Mouse (Mus musculus) left cerebral cortex, adult 2 months (tissue): ENCODE results near the gene Exosc6. TPM values are rescaled to one million over a fixed set of nuclear protein-coding genes. Genes with fewer than 3 reads are reported as not detected.
"Not testable (repeated sequence)": the region's sequence is repeated elsewhere in the genome, so short reads cannot be mapped to it uniquely, and the experiment has no call there.

Experiments
- DNase-seq, 2 experiments: peaks; one replicate each; pipeline ENCODE4 v3.0.0; 2021 to 2022; ENCODE audit warnings: low spot score in 2 of 2, mixed read lengths in 1 of 2; ENCODE audit errors: extremely low spot score in 1 of 2
- H3K27ac ChIP-seq: fragments of 200-600 bp; 2 replicates; pipeline ENCODE4 v1.8.1; 2022
- H3K4me3 ChIP-seq: fragments of 200-600 bp; 2 replicates; pipeline ENCODE4 v1.8.1; 2022
- CTCF ChIP-seq: fragments of 200-600 bp; IDR thresholded peaks from 2 replicates; pipeline ENCODE4 v1.8.1; 2022; ENCODE audit warnings: antibody characterized with exemption, mild to moderate bottlenecking, moderate library complexity
- intact Hi-C: fragments of 180-260 bp; cut with DNase I; formaldehyde crosslinking; loops from one replicate; pipeline ENCODE4 v1.15.1; 2025
- total RNA-seq, 2 experiments: library from RNA; stranded (reverse); gene quantifications; 2 replicates each; pipeline ENCODE4 v1.2.3; 2021

Gene Exosc6
- total RNA-seq, 2 experiments from 2014 or later = not detected

- no peak for TF ChIP-seq CTCF
- DNase-seq = no peak
- intact Hi-C loops = no loop called here
- Histone ChIP-seq H3K27ac (no peak overlapping the region), H3K4me3 (no peak overlapping the region)
Measured at GRCm38 (mm10) chr8:111062893-111063292, 6.8 kb downstream of the Exosc6 start.

GRCm38 (mm10) chr8:111066308-111066707 is 10.2 kb downstream of the Exosc6 start:
- Histone ChIP-seq H3K4me3 (no peak overlapping the region), H3K27ac (no peak overlapping the region)
- no peak for DNase-seq
- intact Hi-C loops = no loop called here
- no peak for TF ChIP-seq CTCF

- Histone ChIP-seq H3K4me3 (no peak overlapping the region), H3K27ac (no peak overlapping the region)
- intact Hi-C loops = no loop called here
- no peak for TF ChIP-seq CTCF
- no peak for DNase-seq
Measured at GRCm38 (mm10) chr8:111067439-111067838, 11.3 kb downstream of the Exosc6 start.

- H3K4me3 ChIP-seq, intact Hi-C loops, H3K27ac ChIP-seq, DNase-seq: not testable (repeated sequence)
Measured at GRCm38 (mm10) chr8:111068660-111069059, 12.5 kb downstream of the Exosc6 start.

GRCm38 (mm10) chr8:111075926-111076325 is 19.8 kb downstream of the Exosc6 start:
- intact Hi-C loops = no loop called here
- H3K4me3 ChIP-seq = no peak overlapping the region
- no peak for TF ChIP-seq CTCF
- DNase-seq = peak in 1 of 2 experiments; percentile 67
- H3K27ac ChIP-seq = no peak overlapping the region

GRCm38 (mm10) chr8:111079461-111079860 is 23.3 kb downstream of the Exosc6 start:
- intact Hi-C loops = no loop called here
- DNase-seq = no peak
- H3K27ac ChIP-seq = no peak overlapping the region
- TF ChIP-seq CTCF = no peak
- H3K4me3 ChIP-seq = no peak overlapping the region

- intact Hi-C loops = no loop called here
- Histone ChIP-seq H3K4me3 (no peak overlapping the region), H3K27ac (no peak overlapping the region)
- DNase-seq = no peak
- peak; percentile 21; the same call in 1 of the 2 replicates for TF ChIP-seq CTCF
Measured at GRCm38 (mm10) chr8:111079861-111080271, 23.7 kb downstream of the Exosc6 start.

- no peak for DNase-seq
- Histone ChIP-seq H3K27ac (no peak overlapping the region), H3K4me3 (no peak overlapping the region)
- TF ChIP-seq CTCF = no peak
- intact Hi-C loops = no loop called here
Measured at GRCm38 (mm10) chr8:111081580-111082258, 25.6 kb downstream of the Exosc6 start.

GRCm38 (mm10) chr8:111083936-111084335 is 27.8 kb downstream of the Exosc6 start:
- H3K27ac ChIP-seq, intact Hi-C loops, DNase-seq, H3K4me3 ChIP-seq: not testable (repeated sequence)

- intact Hi-C loops = loop anchor here (1.0 to 5.0 kb wide), 3 partner anchors 34 to 338 kb away; partner anchors contain the start of genes Cog4, Exosc6 and Sf3b3
- peak; percentile 64 to 79 for DNase-seq
- Histone ChIP-seq H3K4me3 (no peak overlapping the region), H3K27ac (no peak overlapping the region)
- TF ChIP-seq CTCF = peak; percentile 85
Measured at GRCm38 (mm10) chr8:111090126-111090525, 34.0 kb downstream of the Exosc6 start.

GRCm38 (mm10) chr8:111091706-111092105 is 35.6 kb downstream of the Exosc6 start:
- DNase-seq = no peak
- TF ChIP-seq CTCF = no peak
- intact Hi-C loops = loop anchor here (5.0 kb wide), 2 partner anchors 244 to 339 kb away; partner anchors contain the start of genes Cog4 and Sf3b3
- Histone ChIP-seq H3K27ac (no peak overlapping the region), H3K4me3 (no peak overlapping the region)

GRCm38 (mm10) chr8:111092326-111092725 is 36.2 kb downstream of the Exosc6 start, which contains the start of gene Clec18a:
TSS of gene Clec18a (minus strand) at chr8:111092426.
- DNase-seq, H3K4me3 ChIP-seq, H3K27ac ChIP-seq: not testable (repeated sequence)
- intact Hi-C loops = loop anchor here (5.0 kb wide), 2 partner anchors 245 to 340 kb away; partner anchors contain the start of genes Cog4 and Sf3b3
